Mouse (Mus musculus): ENCODE measurements at regions not wholly inside any gene's neighbourhood (a gene's known extent, or its start where the extent isn't known, plus 50 kb on each side); places are given as distances from the start of the nearest gene placed in this dataset.

GRCm38 (mm10) chr11:18489517-18490256, 529.1 kb downstream of the Meis1 start:
- TF ChIP-seq EP300 (IDR thresholded peaks at IDR 0.05; ENCODE audit: low read depth) (no peak), CTCF (IDR thresholded peaks at IDR 0.05; ENCODE audit: low read depth) (no peak)

Data from liver, postnatal 0 days (tissue).